Mouse (Mus musculus) olfactory bulb, adult 2 months (tissue): ENCODE data around the gene Prrt4.

Experiments used
- CTCF ChIP-seq: fragments of 200-500 bp; IDR thresholded peaks from 2 replicates; pipeline ENCODE4 v1.5.1; 2012; ENCODE audit warnings: low read depth, mild to moderate bottlenecking, low read length, moderate library complexity; ENCODE audit not compliant: insufficient read depth
- POLR2A ChIP-seq: fragments of 200-500 bp; IDR thresholded peaks from 2 replicates; pipeline ENCODE4 v1.6.1; 2012; ENCODE audit warnings: mild to moderate bottlenecking, low read depth, low read length, moderate library complexity; ENCODE audit not compliant: insufficient read depth

DNA sequence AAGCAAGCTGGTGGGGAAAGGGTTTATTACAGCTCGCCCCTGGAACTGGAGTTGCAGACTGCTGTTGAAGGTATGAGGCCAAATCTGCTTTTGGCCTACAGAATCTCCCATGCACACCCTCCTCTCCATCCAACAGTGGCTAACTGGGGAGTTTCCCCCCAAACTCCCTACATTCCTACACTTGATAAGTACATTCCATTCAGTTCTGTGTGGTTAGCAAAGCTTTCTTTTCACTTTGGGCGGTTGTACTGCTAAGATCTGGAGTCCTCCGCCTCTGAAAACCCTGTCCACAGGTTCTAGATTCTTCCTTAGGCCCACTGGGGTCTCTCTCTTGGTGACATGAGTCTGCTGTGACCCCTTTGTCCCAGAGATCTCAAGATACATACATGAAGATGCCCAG lies 34.4 kb downstream of the Prrt4 start:
- no peak for TF ChIP-seq CTCF
- TF ChIP-seq POLR2A = no peak
